Mouse (Mus musculus) CH12.LX (cell line): ENCODE measurements around the gene Mbd6. TPM values are rescaled to one million over a fixed set of nuclear protein-coding genes. Genes with fewer than 3 reads are reported as not detected.

Experiments used
- DNase-seq: peaks from one replicate; pipeline ENCODE4 v3.0.0-alpha.2; 2013; ENCODE audit errors: extremely low read depth
- H3K27ac ChIP-seq: 2 replicates; pipeline ENCODE4 v1.5.1; 2012; ENCODE audit warnings: low read depth, mild to moderate bottlenecking, control low read depth, moderate library complexity; ENCODE audit not compliant: insufficient read depth
- H3K27me3 ChIP-seq: replicated peaks from 2 replicates; pipeline ENCODE3; 2012; ENCODE audit warnings: inconsistent platforms
- H3K36me3 ChIP-seq, 2 experiments: replicated peaks in 1 of 2; 2 replicates each; pipeline versions ENCODE3 to v1.6.1; 2012; ENCODE audit warnings: inconsistent platforms in 1 of 2, low read length in 1 of 2, mild to moderate bottlenecking in 1 of 2, mixed read lengths in 1 of 2, moderate library complexity in 1 of 2; ENCODE audit not compliant: control insufficient read depth in 1 of 2, insufficient read depth in 1 of 2
- H3K4me1 ChIP-seq, 2 experiments: 2 replicates each; pipeline ENCODE4 v1.6.1; 2012; ENCODE audit warnings: inconsistent platforms in 1 of 2, moderate library complexity in 1 of 2; ENCODE audit not compliant: insufficient read depth in 2 of 2, control insufficient read depth in 1 of 2
- H3K4me2 ChIP-seq: 2 replicates; pipeline ENCODE4 v1.6.1; 2012; ENCODE audit warnings: low read depth, mild to moderate bottlenecking, control low read depth; ENCODE audit not compliant: poor library complexity, insufficient read depth, severe bottlenecking
- H3K4me3 ChIP-seq, 3 experiments: fragments of 150-350 bp in 1 of 3; sonication (generic) in 1 of 3; replicated peaks in 1 of 3; 2 replicates each; pipeline versions ENCODE3 to v1.5.1; 2011 to 2012; ENCODE audit warnings: low read depth in 2 of 3, low read length in 2 of 3, mild to moderate bottlenecking in 2 of 3, moderate library complexity in 2 of 3, control low read depth in 1 of 3, improper control_type of control experiment in 1 of 3, inconsistent platforms in 1 of 3, mixed read lengths in 1 of 3; ENCODE audit not compliant: poor library complexity in 1 of 3
- H3K79me2 ChIP-seq: replicated peaks from 2 replicates; pipeline ENCODE4 v1.6.1; 2012; ENCODE audit warnings: mild to moderate bottlenecking, moderate library complexity; ENCODE audit not compliant: control insufficient read depth, poor library complexity, insufficient read depth, severe bottlenecking; ENCODE audit errors: extremely low read depth
- H3K9ac ChIP-seq: 2 replicates; pipeline ENCODE4 v1.6.1; 2012; ENCODE audit warnings: low read depth, mild to moderate bottlenecking, control low read depth, moderate library complexity; ENCODE audit not compliant: insufficient read depth
- H3K9me3 ChIP-seq: replicated peaks from 2 replicates; pipeline ENCODE3; 2012; ENCODE audit warnings: low read length, inconsistent platforms, mixed read lengths
- CTCF ChIP-seq, 2 experiments: IDR thresholded peaks in 1 of 2; conservative IDR thresholded peaks in 1 of 2; 2 replicates each; pipeline ENCODE4 v1.5.1; 2011 to 2012; ENCODE audit warnings: low read depth in 2 of 2, low read length in 2 of 2, improper control_type of control experiment in 1 of 2, inconsistent platforms in 1 of 2, mild to moderate bottlenecking in 1 of 2, moderate library complexity in 1 of 2
- EP300 ChIP-seq: IDR thresholded peaks from 2 replicates; pipeline ENCODE4 v1.6.1; 2011; ENCODE audit warnings: low read length, improper control_type of control experiment
- HCFC1 ChIP-seq: IDR thresholded peaks from 2 replicates; pipeline ENCODE4 v1.6.1; 2012; ENCODE audit warnings: low read depth, mild to moderate bottlenecking, inconsistent platforms, low read length, improper control_type of control experiment
- IRF4 ChIP-seq: IDR thresholded peaks from 2 replicates; pipeline ENCODE4 v1.6.1; 2014; ENCODE audit warnings: low read depth, mild to moderate bottlenecking, inconsistent platforms, low read length, improper control_type of control experiment
- JUN ChIP-seq: IDR thresholded peaks from 2 replicates; pipeline ENCODE4 v1.6.1; 2011; ENCODE audit warnings: low read depth, mild to moderate bottlenecking, low read length, improper control_type of control experiment, moderate library complexity; ENCODE audit not compliant: insufficient read depth
- JUND ChIP-seq: conservative IDR thresholded peaks from 2 replicates; pipeline ENCODE4 v1.6.1; 2011; ENCODE audit warnings: low read depth, low read length, improper control_type of control experiment
- MAFK ChIP-seq: IDR thresholded peaks from 2 replicates; pipeline ENCODE4 v1.6.1; 2011; ENCODE audit warnings: low read length, improper control_type of control experiment; ENCODE audit not compliant: insufficient replicate concordance
- MEF2A ChIP-seq: IDR thresholded peaks from 2 replicates; pipeline ENCODE4 v1.6.1; 2014; ENCODE audit warnings: low read depth, mild to moderate bottlenecking, inconsistent platforms, low read length, improper control_type of control experiment, borderline replicate concordance
- MXI1 ChIP-seq: IDR thresholded peaks from 2 replicates; pipeline ENCODE4 v1.6.1; 2011; ENCODE audit warnings: mild to moderate bottlenecking, low read depth, low read length, improper control_type of control experiment
- NELFE ChIP-seq: IDR thresholded peaks from 2 replicates; pipeline ENCODE4 v1.6.1; 2011; ENCODE audit warnings: low read depth, low read length, improper control_type of control experiment
- PAX5 ChIP-seq: IDR thresholded peaks from 2 replicates; pipeline ENCODE4 v1.6.1; 2012; ENCODE audit warnings: low read length, inconsistent platforms, mixed read lengths
- RCOR1 ChIP-seq: conservative IDR thresholded peaks from 2 replicates; pipeline ENCODE4 v1.6.1; 2012; ENCODE audit warnings: low read depth, mild to moderate bottlenecking, inconsistent platforms, low read length, improper control_type of control experiment
- TBP ChIP-seq: conservative IDR thresholded peaks from 2 replicates; pipeline ENCODE4 v1.6.1; 2011; ENCODE audit warnings: low read depth, low read length, improper control_type of control experiment
- TCF12 ChIP-seq: IDR thresholded peaks from 2 replicates; pipeline ENCODE4 v1.6.1; 2014; ENCODE audit warnings: low read depth, mild to moderate bottlenecking, inconsistent platforms, low read length, improper control_type of control experiment
- USF2 ChIP-seq: conservative IDR thresholded peaks from 2 replicates; pipeline ENCODE4 v1.6.1; 2011; ENCODE audit warnings: low read depth, low read length, improper control_type of control experiment
- ZC3H11A ChIP-seq: IDR thresholded peaks from 2 replicates; pipeline ENCODE4 v1.6.1; 2012; ENCODE audit warnings: low read depth, mild to moderate bottlenecking, inconsistent platforms, low read length, improper control_type of control experiment
- ZKSCAN1 ChIP-seq: IDR thresholded peaks from 2 replicates; pipeline ENCODE4 v1.6.1; 2012; ENCODE audit warnings: low read depth, inconsistent platforms, low read length, improper control_type of control experiment, borderline replicate concordance
- ZMIZ1 ChIP-seq: IDR thresholded peaks from 2 replicates; pipeline ENCODE4 v1.6.1; 2012; ENCODE audit warnings: low read depth, mild to moderate bottlenecking, inconsistent platforms, low read length, improper control_type of control experiment
- ZNF384 ChIP-seq: IDR thresholded peaks from 2 replicates; pipeline ENCODE4 v1.6.1; 2012; ENCODE audit warnings: low read depth, low read length, improper control_type of control experiment, inconsistent platforms
- dilution Hi-C: fragments of 300-500 bp; cut with MboI; formaldehyde crosslinking; loops from 2 replicates; pipeline ENCODE4 v1.14.3; 2020; ENCODE audit warnings: low sequenced_read_pairs; ENCODE audit not compliant: extremely low pct_unique_long_range_greater_than_20kb, extremely low pct_ligation_motif_present
- in situ Hi-C: fragments of 300-500 bp; cut with MboI; formaldehyde crosslinking; loops from 3 replicates; pipeline ENCODE4 v1.14.3; 2019; ENCODE audit warnings: low sequenced_read_pairs, low pct_ligation_motif_present, low pct_unique_long_range_greater_than_20kb, mixed read lengths
- polyA plus RNA-seq: library from polyadenylated mRNA; unstranded; fragments of >175 nt; gene quantifications from 2 replicates; pipeline ENCODE4 v1.2.1, GENCODE M21; 2012; ENCODE audit warnings: low read depth; ENCODE audit not compliant: insufficient read length
- total RNA-seq, 2 experiments: library from RNA; depleted of rRNA; stranded (reverse); fragments of 300-350 nt in 1 of 2; fragments of >200 nt in 1 of 2; gene quantifications; 2 replicates each; pipeline ENCODE4 v1.2.3; 2012 to 2014

Gene Mbd6
- total and polyA plus RNA-seq, 3 experiments = 0.74 to 16.5 (median 2.7) TPM

DNA sequence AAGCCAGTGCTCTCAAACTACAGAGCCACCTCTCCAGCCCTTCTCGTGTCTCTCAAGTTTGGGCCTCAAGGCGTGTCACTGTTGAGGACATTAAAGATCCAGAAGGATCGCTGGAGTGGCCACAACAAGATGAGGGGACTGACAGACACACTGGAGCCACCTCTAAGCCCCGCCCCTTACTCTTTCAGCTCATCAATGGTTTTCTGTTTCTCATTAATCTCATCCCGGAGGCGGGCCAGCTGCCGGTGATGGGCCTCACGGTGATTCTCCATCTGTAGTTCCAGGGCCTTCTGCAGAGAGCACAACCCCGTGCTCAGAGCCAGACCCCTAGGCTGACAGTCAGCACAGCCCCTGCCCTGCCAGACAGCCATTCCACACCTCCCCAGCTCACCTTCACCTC lies 52.3 kb downstream of the Mbd6 start:
- Histone ChIP-seq H3K4me3 (no peak overlapping the region), H3K4me2 (no peak overlapping the region), H3K79me2 (no peaks in the 10 kb centered on the region), H3K36me3 (no peaks in the 10 kb centered on the region), H3K4me1 (peaks cover 14 to 36% of the 10 kb centered on the region in 2 experiments), H3K27me3 (peaks cover 72% of the 10 kb centered on the region), H3K27ac (no peak overlapping the region), H3K9ac (no peak overlapping the region), H3K9me3 (no peaks in the 10 kb centered on the region)
- in situ Hi-C loops (loop anchor here (5.0 kb wide), 1 partner anchor 39 kb away; the partner anchor contains the start of gene Dtx3), dilution Hi-C loops (no loop called here)
- DNase-seq = no peak
- TF ChIP-seq EP300 (no peak), USF2 (no peak), CTCF (conservative IDR thresholded peaks at IDR 0.05 in 1 of 2, IDR thresholded peaks at IDR 0.05 in 1 of 2; ENCODE audit: low read depth in 2 of 2, low read length in 2 of 2) (no peak), MAFK (no peak), JUN (no peak), TBP (no peak), TCF12 (no peak), MEF2A (no peak), RCOR1 (no peak), IRF4 (no peak), ZNF384 (no peak), JUND (no peak), PAX5 (no peak), ZKSCAN1 (no peak), NELFE (no peak), ZMIZ1 (no peak), MXI1 (no peak)

- Histone ChIP-seq H3K27ac (no peak overlapping the region), H3K27me3 (peaks cover 60% of the 10 kb centered on the region), H3K36me3 (no peaks in the 10 kb centered on the region), H3K4me3 (no peak overlapping the region), H3K4me1 (peaks cover 1 to 30% of the 10 kb centered on the region in 2 experiments), H3K9ac (no peak overlapping the region), H3K9me3 (no peaks in the 10 kb centered on the region), H3K4me2 (no peak overlapping the region), H3K79me2 (no peaks in the 10 kb centered on the region)
- in situ Hi-C loops (no loop called here), dilution Hi-C loops (no loop called here)
- DNase-seq = peak; percentile 18
- TF ChIP-seq HCFC1 (peak; percentile 58), ZC3H11A (no peak), CTCF (conservative IDR thresholded peaks at IDR 0.05 in 1 of 2, IDR thresholded peaks at IDR 0.05 in 1 of 2; ENCODE audit: low read depth in 2 of 2, low read length in 2 of 2) (peak; percentile 50 to 66)
Measured at GRCm38 (mm10) chr10:127233141-127233540, 55.7 kb downstream of the Mbd6 start.

Other genes starting within 250 kb of the Mbd6 start
Only the 20 nearest of the 25 such genes appear.
- gene March9, start 228.8 kb downstream of the Mbd6 start, total RNA-seq (2012; rRNA removed) = 3.4 and 3.6 TPM in 2 replicates
- 0.58 and 0.68 TPM in 2 replicates for gene March9, start 228.8 kb downstream of the Mbd6 start, total RNA-seq (2014; rRNA removed)
- 0.97 and 1.0 TPM in 2 replicates for gene March9, start 228.8 kb downstream of the Mbd6 start, polyA plus RNA-seq
- 257 and 304 TPM in 2 replicates for gene Cdk4, start 225.5 kb downstream of the Mbd6 start, total RNA-seq (2012; rRNA removed)
- gene Cdk4, start 225.5 kb downstream of the Mbd6 start, total RNA-seq (2014; rRNA removed) = 799 and 864 TPM in 2 replicates
- 839 and 921 TPM in 2 replicates for gene Cdk4, start 225.5 kb downstream of the Mbd6 start, polyA plus RNA-seq
- 81.5 and 85.9 TPM in 2 replicates for gene Tspan31, start 218.8 kb downstream of the Mbd6 start, total RNA-seq (2012; rRNA removed)
- 110 and 148 TPM in 2 replicates for gene Tspan31, start 218.8 kb downstream of the Mbd6 start, total RNA-seq (2014; rRNA removed)
- 72.8 and 79.9 TPM in 2 replicates for gene Tspan31, start 218.8 kb downstream of the Mbd6 start, polyA plus RNA-seq
- gene Agap2, start 213.7 kb downstream of the Mbd6 start, total RNA-seq (2012; rRNA removed) = 43.5 and 46.0 TPM in 2 replicates
- 24.8 and 27.8 TPM in 2 replicates for gene Agap2, start 213.7 kb downstream of the Mbd6 start, total RNA-seq (2014; rRNA removed)
- gene Agap2, start 213.7 kb downstream of the Mbd6 start, polyA plus RNA-seq = 26.1 and 27.8 TPM in 2 replicates
- gene Os9, start 167.9 kb downstream of the Mbd6 start, total RNA-seq (2012; rRNA removed) = 81.1 and 82.7 TPM in 2 replicates
- 41.0 and 42.8 TPM in 2 replicates for gene Os9, start 167.9 kb downstream of the Mbd6 start, total RNA-seq (2014; rRNA removed)
- gene Os9, start 167.9 kb downstream of the Mbd6 start, polyA plus RNA-seq = 61.9 and 78.2 TPM in 2 replicates
- 15.5 and 17.5 TPM in 2 replicates for gene B4galnt1, start 123.8 kb downstream of the Mbd6 start, total RNA-seq (2012; rRNA removed)
- 0.74 and 0.98 TPM in 2 replicates for gene B4galnt1, start 123.8 kb downstream of the Mbd6 start, total RNA-seq (2014; rRNA removed)
- gene B4galnt1, start 123.8 kb downstream of the Mbd6 start, polyA plus RNA-seq = 1.9 and 2.3 TPM in 2 replicates
- 1.2 and 1.7 TPM in 2 replicates for gene Slc26a10, start 108.4 kb downstream of the Mbd6 start, total RNA-seq (2012; rRNA removed)
- 0.05 TPM in 2 replicates for gene Slc26a10, start 108.4 kb downstream of the Mbd6 start, total RNA-seq (2014; rRNA removed)
- gene Slc26a10, start 108.4 kb downstream of the Mbd6 start, polyA plus RNA-seq = 0.16 and 0.44 TPM in 2 replicates
- gene Arhgef25, start 98.9 kb downstream of the Mbd6 start, total RNA-seq (2012; rRNA removed) = 8.6 and 8.7 TPM in 2 replicates
- 3.3 and 4.0 TPM in 2 replicates for gene Arhgef25, start 98.9 kb downstream of the Mbd6 start, total RNA-seq (2014; rRNA removed)
- gene Arhgef25, start 98.9 kb downstream of the Mbd6 start, polyA plus RNA-seq = 8.3 and 11.1 TPM in 2 replicates
- 26.9 and 27.6 TPM in 2 replicates for gene Dtx3, start 93.3 kb downstream of the Mbd6 start, total RNA-seq (2012; rRNA removed)
- gene Dtx3, start 93.3 kb downstream of the Mbd6 start, total RNA-seq (2014; rRNA removed) = 18.9 and 19.2 TPM in 2 replicates
- 51.2 and 54.4 TPM in 2 replicates for gene Dtx3, start 93.3 kb downstream of the Mbd6 start, polyA plus RNA-seq
- 22.7 TPM in 2 replicates for gene Pip4k2c, start 77.4 kb downstream of the Mbd6 start, total RNA-seq (2012; rRNA removed)
- 12.5 and 13.3 TPM in 2 replicates for gene Pip4k2c, start 77.4 kb downstream of the Mbd6 start, total RNA-seq (2014; rRNA removed)
- 23.3 and 24.7 TPM in 2 replicates for gene Pip4k2c, start 77.4 kb downstream of the Mbd6 start, polyA plus RNA-seq
- gene Kif5a, start 25.7 kb downstream of the Mbd6 start, total RNA-seq (2012; rRNA removed) = 1.3 and 2.1 TPM in 2 replicates
- gene Kif5a, start 25.7 kb downstream of the Mbd6 start, total RNA-seq (2014; rRNA removed) = not detected in 2 replicates
- gene Kif5a, start 25.7 kb downstream of the Mbd6 start, polyA plus RNA-seq = 0.14 and 0.46 TPM in 2 replicates
- gene Dctn2, start 22.6 kb downstream of the Mbd6 start, total RNA-seq (2012; rRNA removed) = 88.5 and 91.9 TPM in 2 replicates
- gene Dctn2, start 22.6 kb downstream of the Mbd6 start, total RNA-seq (2014; rRNA removed) = 66.3 and 67.3 TPM in 2 replicates
- gene Dctn2, start 22.6 kb downstream of the Mbd6 start, polyA plus RNA-seq = 79.1 and 94.1 TPM in 2 replicates
- gene Mars, start 22.8 kb upstream of the Mbd6 start, total RNA-seq (2012; rRNA removed) = 224 and 234 TPM in 2 replicates
- 110 and 143 TPM in 2 replicates for gene Mars, start 22.8 kb upstream of the Mbd6 start, total RNA-seq (2014; rRNA removed)
- gene Mars, start 22.8 kb upstream of the Mbd6 start, polyA plus RNA-seq = 161 and 177 TPM in 2 replicates
- 32.5 and 33.7 TPM in 2 replicates for gene Arhgap9, start 32.9 kb upstream of the Mbd6 start, total RNA-seq (2012; rRNA removed)
- gene Arhgap9, start 32.9 kb upstream of the Mbd6 start, total RNA-seq (2014; rRNA removed) = 32.4 and 34.0 TPM in 2 replicates
- 42.4 and 44.7 TPM in 2 replicates for gene Arhgap9, start 32.9 kb upstream of the Mbd6 start, polyA plus RNA-seq
- gene Gli1, start 53.0 kb upstream of the Mbd6 start, total RNA-seq (2012; rRNA removed) = 0.13 and 0.42 TPM in 2 replicates
- not detected in 2 replicates for gene Gli1, start 53.0 kb upstream of the Mbd6 start, total RNA-seq (2014; rRNA removed)
- gene Gli1, start 53.0 kb upstream of the Mbd6 start, polyA plus RNA-seq = 0.10 and 0.14 TPM in 2 replicates
- gene Inhbe, start 65.4 kb upstream of the Mbd6 start, total RNA-seq (2012; rRNA removed) = 1.3 and 2.6 TPM in 2 replicates
- 0.85 and 0.89 TPM in 2 replicates for gene Inhbe, start 65.4 kb upstream of the Mbd6 start, total RNA-seq (2014; rRNA removed)
- 0.65 and 0.83 TPM in 2 replicates for gene Inhbe, start 65.4 kb upstream of the Mbd6 start, polyA plus RNA-seq
- 0.08 and 0.38 TPM in 2 replicates for gene Inhbc, start 81.4 kb upstream of the Mbd6 start, total RNA-seq (2012; rRNA removed)
- gene Inhbc, start 81.4 kb upstream of the Mbd6 start, total RNA-seq (2014; rRNA removed) = not detected in 2 replicates
- 0.20 TPM in 1 of 2 replicates, not detected in the other for gene Inhbc, start 81.4 kb upstream of the Mbd6 start, polyA plus RNA-seq
- gene R3hdm2, start 91.3 kb upstream of the Mbd6 start, total RNA-seq (2012; rRNA removed) = 7.3 and 8.7 TPM in 2 replicates
- 4.2 and 7.0 TPM in 2 replicates for gene R3hdm2, start 91.3 kb upstream of the Mbd6 start, total RNA-seq (2014; rRNA removed)
- 23.6 and 29.2 TPM in 2 replicates for gene R3hdm2, start 91.3 kb upstream of the Mbd6 start, polyA plus RNA-seq
- gene Stac3, start 212.7 kb upstream of the Mbd6 start, total RNA-seq (2012; rRNA removed) = 0.08 and 0.42 TPM in 2 replicates
- gene Stac3, start 212.7 kb upstream of the Mbd6 start, total RNA-seq (2014; rRNA removed) = 0.50 TPM in 1 of 2 replicates, not detected in the other
- 0.79 and 0.93 TPM in 2 replicates for gene Stac3, start 212.7 kb upstream of the Mbd6 start, polyA plus RNA-seq
- 0.47 and 0.80 TPM in 2 replicates for gene Ndufa4l2, start 225.9 kb upstream of the Mbd6 start, total RNA-seq (2012; rRNA removed)
- gene Ndufa4l2, start 225.9 kb upstream of the Mbd6 start, total RNA-seq (2014; rRNA removed) = not detected in 2 replicates
- not detected in 2 replicates for gene Ndufa4l2, start 225.9 kb upstream of the Mbd6 start, polyA plus RNA-seq